Mouse (Mus musculus) G1E (cell line): Measurements from ENCODE around the gene Vil1.
A peak's percentile ranks its signal among the peaks of the same experiment; 100 is the strongest.

Experiments
- CTCF ChIP-seq: IDR thresholded peaks from 2 replicates; pipeline ENCODE4 v1.5.1; 2012; ENCODE audit warnings: low read depth, low read length, inconsistent platforms, mixed read lengths
- GATA1 ChIP-seq: IDR thresholded peaks from 2 replicates; pipeline ENCODE4 v1.6.1; 2012; ENCODE audit warnings: borderline replicate concordance, low read length, inconsistent platforms, mixed read lengths
- TAL1 ChIP-seq: conservative IDR thresholded peaks from 2 replicates; pipeline ENCODE4 v1.6.1; 2012; ENCODE audit warnings: low read depth, low read length, inconsistent platforms, mixed read lengths

- TF ChIP-seq CTCF = peak; percentile 46; the same call in 1 of the 2 replicates
- TF ChIP-seq GATA1 = no peak
- no peak for TF ChIP-seq TAL1
Measured at GRCm38 (mm10) chr1:74397919-74398451, 11.2 kb upstream of the Vil1 start.
